Mouse (Mus musculus) bone marrow macrophage, adult 2 months (primary cell): ENCODE measurements around the gene Scn4b. TPM values are rescaled to one million over a fixed set of nuclear protein-coding genes. Genes with fewer than 3 reads are reported as not detected.

Source experiments
- H3K27ac ChIP-seq: 2 replicates; pipeline ENCODE4 v1.5.1; 2012; ENCODE audit warnings: low read depth, low read length; ENCODE audit not compliant: insufficient read depth
- H3K4me1 ChIP-seq: 2 replicates; pipeline ENCODE4 v1.6.1; 2012; ENCODE audit warnings: low read length; ENCODE audit not compliant: control insufficient read depth, insufficient read depth
- H3K4me3 ChIP-seq: 2 replicates; pipeline ENCODE4 v1.5.1; 2012; ENCODE audit warnings: mild to moderate bottlenecking, low read length, moderate library complexity; ENCODE audit not compliant: insufficient read depth
- CTCF ChIP-seq: IDR thresholded peaks from 2 replicates; pipeline ENCODE4 v1.5.1; 2012; ENCODE audit warnings: low read depth, mild to moderate bottlenecking, low read length, moderate library complexity
- POLR2A ChIP-seq: IDR thresholded peaks from 2 replicates; pipeline ENCODE4 v1.6.1; 2012; ENCODE audit warnings: mild to moderate bottlenecking, low read depth, low read length, borderline replicate concordance
- polyA plus RNA-seq: library from polyadenylated mRNA; stranded (reverse); fragments of >200 nt; gene quantifications from 2 replicates; pipeline ENCODE4 v1.2.4, GENCODE M21; 2012; ENCODE audit not compliant: missing spikeins, insufficient read depth, insufficient read length

Gene Scn4b
- polyA plus RNA-seq, 1 experiment: 0.11 TPM

DNA sequence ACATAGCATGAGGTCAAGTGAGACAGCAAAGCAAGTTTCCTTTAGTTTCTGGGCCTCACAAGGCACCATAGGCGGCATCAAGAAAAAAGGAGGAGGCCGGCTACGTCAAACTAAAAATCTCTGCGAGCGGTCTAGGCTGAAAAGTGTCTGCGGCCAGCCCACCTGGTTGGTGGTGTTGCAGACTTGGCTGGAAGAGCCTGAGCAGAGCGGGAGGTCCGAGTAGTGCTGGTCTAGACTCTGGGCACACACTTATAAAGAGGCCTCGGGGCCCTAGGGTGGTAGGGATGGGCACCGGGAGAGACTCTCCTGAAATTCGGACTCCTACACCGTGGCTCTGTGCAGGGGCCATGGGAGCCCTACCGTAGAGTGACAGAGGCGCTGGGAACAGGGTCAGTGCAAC is 22.5 kb upstream of the Scn4b start:
- TF ChIP-seq POLR2A (no peak), CTCF (no peak)
- Histone ChIP-seq H3K4me3 (no peak overlapping the region), H3K27ac (no peak overlapping the region), H3K4me1 (peaks cover 7% of the 10 kb centered on the region)

DNA sequence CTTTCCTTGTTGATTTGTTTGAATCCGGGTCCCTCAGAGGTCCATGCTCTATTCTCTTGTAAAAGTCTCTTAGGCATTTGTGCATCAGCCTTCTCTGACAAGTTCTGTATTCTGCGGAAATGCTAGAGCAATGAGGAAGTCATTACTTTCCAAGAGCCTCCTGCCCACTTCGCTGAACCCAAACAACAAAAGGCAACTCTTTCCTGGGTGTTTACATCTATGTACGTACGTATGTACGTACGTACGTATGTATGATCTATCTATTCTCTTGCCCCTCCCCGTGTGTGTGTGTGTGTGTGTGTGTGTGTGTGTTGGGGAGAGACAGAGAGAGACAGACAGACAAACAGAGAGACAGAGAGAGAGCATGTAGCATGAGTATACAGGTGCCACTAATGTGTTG is 21.4 kb upstream of the Scn4b start:
- Histone ChIP-seq H3K4me1 (peaks cover 7% of the 10 kb centered on the region), H3K27ac (no peak overlapping the region), H3K4me3 (no peak overlapping the region)
- no peak for TF ChIP-seq POLR2A
- no peak for TF ChIP-seq CTCF

DNA sequence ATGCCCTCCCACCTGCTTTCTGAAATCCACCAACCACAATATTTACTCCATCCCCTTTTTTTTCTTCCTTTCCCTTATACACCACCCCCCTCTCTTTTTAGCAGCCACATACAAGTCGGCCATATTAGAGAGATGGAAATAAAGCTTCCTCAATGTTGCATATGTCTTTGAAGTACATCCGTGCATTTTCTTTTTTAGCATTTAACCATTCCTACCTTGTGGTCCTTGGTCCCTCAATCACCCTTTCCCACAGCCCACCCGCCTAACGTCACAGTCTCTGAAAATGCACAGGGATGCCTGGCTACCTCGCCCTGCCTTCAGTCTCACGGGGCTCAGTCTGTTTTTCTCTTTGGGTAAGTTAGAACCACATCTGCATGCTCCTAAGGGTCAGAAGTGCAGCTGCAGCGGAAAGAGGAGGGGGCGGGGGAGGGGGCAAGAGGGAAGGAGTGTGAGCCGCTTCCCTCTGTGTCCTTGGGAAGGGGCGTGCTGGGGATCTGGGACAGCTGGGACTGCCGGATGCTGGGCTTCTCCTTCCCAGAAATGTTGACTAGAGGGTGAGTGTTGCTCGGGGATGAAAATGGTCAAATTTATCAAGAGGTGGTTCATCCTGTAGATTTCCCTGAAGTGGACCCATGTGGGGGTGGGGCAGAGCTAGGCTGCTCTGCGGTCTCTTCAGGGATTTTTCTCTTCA is 20.3 kb upstream of the Scn4b start, which contains the start of gene Scn2b:
Gene Scn2b, plus strand, starts transcription at position 42 of the 691 bp plus-strand sequence.
- H3K4me1 ChIP-seq: peaks cover 6% of the 10 kb centered on the region; the same call in 1 of the 2 replicates
- TF ChIP-seq POLR2A (no peak), CTCF (no peak)
- H3K4me3 ChIP-seq: no peak within 1 kb of the TSS
- H3K27ac ChIP-seq: no peak within 1 kb of the TSS

DNA sequence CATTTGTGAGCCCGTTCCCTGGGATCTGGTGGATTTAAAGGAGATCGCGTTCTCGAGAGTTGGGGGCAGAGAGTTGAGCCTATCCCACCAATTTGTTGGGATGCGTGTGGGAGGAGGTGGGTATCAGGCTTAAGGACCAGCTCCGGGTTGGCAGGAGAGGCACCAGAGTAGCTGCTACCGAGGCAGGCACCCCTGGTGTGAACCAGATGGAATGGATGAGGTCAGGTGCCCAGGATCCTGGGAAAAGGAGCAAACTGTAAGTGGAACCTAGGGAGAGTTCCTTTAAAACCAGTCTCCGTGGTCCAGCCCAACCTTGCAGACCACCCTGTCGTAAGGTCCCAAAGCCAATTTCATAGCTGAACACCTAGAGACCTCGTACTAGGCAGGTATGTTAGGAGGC is 19.6 kb upstream of the Scn4b start:
- TF ChIP-seq CTCF (no peak), POLR2A (no peak)
- peaks cover 6% of the 10 kb centered on the region; the same call in 1 of the 2 replicates for H3K4me1 ChIP-seq
- H3K4me3 ChIP-seq: no peak overlapping the region
- H3K27ac ChIP-seq: no peak overlapping the region

DNA sequence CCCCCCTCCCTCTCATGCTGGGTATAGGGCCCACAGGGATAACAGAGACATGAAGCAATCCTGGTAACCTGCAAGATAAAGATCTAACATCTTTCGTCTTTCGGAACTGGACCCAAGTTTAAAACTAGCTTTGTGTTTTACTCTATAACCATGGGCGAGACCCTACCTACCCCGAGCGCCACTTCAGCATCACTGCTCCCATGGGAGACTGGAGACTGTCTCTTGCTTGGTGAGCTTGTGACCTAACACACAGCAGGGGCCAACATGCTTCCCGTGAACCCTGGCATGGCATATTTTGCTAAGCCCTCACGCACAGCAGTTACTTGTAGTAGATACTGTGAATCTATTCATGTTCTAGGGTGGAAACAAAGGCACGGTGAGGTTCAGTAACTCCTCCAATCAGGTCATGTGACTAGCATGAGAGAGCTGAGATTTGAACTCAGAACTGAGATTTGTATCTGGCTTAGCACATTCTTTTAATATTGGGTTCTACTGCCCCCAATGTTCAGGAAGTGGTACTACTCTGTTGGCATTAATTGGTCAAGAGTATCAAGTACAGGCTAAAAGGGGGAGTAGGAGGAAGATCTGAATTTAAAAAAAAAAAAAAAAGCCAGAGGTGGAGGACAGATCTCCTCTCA is 18.8 kb upstream of the Scn4b start:
- TF ChIP-seq POLR2A: no peak
- TF ChIP-seq CTCF: no peak
- Histone ChIP-seq H3K27ac (no peak overlapping the region), H3K4me3 (no peak overlapping the region), H3K4me1 (peaks cover 6% of the 10 kb centered on the region; the same call in 1 of the 2 replicates)

DNA sequence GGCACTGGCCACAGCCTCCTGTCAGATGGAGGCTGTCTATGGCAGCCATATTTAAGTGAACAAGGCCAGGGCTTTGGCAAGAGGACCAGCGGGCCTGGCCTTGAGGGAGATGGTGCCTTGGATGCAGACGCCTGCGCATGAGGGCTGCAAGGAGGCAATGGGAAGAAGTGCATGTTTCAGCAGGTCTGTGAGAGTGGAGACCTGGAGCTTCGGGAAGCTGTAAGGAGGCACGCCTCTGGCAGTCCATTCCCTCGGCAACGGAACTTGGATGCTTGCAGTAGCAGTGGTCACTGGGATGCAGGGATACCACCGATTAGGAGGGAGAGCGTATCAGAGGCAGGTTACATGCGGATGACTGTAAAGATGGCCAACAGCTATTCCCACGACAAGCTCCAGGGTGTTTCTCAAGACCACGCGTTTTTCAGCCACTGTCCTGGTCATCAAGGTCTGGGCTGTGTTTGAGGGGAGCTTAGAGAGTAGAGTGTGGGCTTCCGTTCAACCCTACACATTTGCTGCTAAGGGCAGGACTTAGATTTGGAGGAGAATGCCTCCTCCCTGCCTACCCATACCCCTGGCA is 18.2 kb upstream of the Scn4b start:
- Histone ChIP-seq H3K4me1 (peaks cover 6% of the 10 kb centered on the region; the same call in 1 of the 2 replicates), H3K27ac (no peak overlapping the region), H3K4me3 (no peak overlapping the region)
- TF ChIP-seq CTCF (no peak), POLR2A (no peak)

DNA sequence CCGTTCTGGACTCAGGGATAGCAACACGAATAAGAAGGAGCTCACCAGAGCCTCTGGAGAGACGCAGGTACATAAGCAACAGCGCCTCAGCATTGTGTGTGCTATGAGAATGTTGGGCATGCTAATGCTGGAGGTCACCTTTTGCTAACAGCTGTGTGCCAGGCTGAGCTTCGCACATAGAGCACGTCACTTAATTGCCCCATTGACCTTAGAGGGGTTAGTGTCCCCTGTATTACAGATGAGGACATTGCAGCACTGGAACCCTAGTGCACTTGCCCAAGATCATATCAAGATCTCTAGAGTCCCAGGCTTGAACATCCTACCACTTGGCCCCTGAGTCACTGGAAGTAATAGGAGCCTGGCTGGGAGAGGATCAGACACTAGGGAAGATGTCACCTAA is 17.6 kb upstream of the Scn4b start:
- no peak overlapping the region for H3K27ac ChIP-seq
- H3K4me1 ChIP-seq: peaks cover 6% of the 10 kb centered on the region; the same call in 1 of the 2 replicates
- TF ChIP-seq CTCF: no peak
- TF ChIP-seq POLR2A: no peak
- no peak overlapping the region for H3K4me3 ChIP-seq

DNA sequence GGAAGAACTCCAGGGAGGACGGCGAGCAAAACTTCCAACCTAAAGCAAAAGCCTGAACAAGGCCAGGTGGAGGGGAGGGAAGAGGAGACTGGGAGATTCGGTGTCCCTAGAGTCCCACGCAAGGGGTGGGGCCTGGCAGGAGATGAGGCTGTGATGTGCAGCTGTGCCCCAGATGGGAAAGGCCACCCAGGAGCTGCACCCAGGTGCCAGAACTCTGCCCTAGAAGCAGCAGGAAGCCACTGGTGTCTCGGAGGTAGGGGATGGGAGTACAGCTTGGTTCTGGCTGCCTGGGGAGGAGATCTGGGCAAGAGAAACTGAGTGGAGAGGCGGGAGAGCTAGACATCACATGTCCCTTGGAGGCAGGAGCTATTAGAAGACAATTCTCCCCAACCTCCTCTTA is 17.2 kb upstream of the Scn4b start:
- no peak overlapping the region for H3K27ac ChIP-seq
- TF ChIP-seq POLR2A (no peak), CTCF (no peak)
- H3K4me3 ChIP-seq: no peak overlapping the region
- peaks cover 6% of the 10 kb centered on the region; the same call in 1 of the 2 replicates for H3K4me1 ChIP-seq

DNA sequence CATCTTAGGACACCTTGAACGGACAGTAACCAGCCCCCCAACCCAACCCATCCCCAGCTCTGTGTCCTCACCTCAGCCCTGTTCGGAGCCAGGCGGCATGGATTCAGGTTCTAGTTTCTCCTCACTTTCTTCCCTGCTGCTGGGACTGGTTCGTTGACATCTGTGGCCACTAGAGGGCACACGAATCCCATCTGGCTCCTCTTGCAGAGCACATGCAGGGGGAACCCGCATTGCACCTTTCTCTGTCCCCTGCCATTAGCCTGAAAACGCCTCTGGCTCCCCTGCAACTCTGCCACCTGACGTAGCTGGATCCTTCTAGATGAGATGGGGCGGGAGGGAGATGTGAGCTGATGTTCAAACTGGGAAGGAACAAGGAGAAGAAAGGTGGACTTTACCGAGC is 16.4 kb upstream of the Scn4b start:
- Histone ChIP-seq H3K4me3 (no peak overlapping the region), H3K4me1 (peaks cover 6% of the 10 kb centered on the region; the same call in 1 of the 2 replicates), H3K27ac (no peak overlapping the region)
- TF ChIP-seq CTCF (peak; percentile 78), POLR2A (no peak)

DNA sequence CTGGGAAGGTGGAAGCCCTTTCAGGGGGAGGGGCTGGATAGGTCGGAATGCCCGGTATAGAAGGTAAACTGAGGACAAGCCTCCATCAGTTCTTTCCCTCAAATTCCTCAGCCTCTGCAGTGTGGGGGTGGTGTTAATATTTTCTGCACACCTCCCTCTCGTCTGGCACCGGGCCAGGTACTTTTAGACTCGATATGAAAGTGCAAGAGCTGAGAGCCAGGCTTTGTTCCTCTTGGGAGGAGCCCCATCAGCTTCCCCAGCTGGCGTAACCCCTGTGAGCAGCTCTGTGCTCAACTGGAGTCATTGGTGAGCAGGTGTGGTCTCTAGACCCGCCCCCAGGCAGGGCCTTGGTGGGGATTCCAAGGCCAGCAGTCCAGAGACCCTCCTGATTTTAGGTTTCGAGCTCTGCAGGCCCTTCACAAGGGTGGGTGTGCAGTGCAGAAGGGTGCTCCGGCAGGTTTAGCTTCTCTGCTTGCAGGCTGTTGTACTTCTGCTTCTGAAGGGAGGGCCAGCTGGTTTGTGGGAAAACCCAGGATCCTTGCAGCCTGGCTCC is 15.9 kb upstream of the Scn4b start:
- Histone ChIP-seq H3K27ac (no peak overlapping the region), H3K4me3 (no peak overlapping the region), H3K4me1 (0 out of 2 replicates have a peak, but pooled peaks cover 3% of the 10 kb centered on the region)
- TF ChIP-seq POLR2A (no peak), CTCF (no peak)

DNA sequence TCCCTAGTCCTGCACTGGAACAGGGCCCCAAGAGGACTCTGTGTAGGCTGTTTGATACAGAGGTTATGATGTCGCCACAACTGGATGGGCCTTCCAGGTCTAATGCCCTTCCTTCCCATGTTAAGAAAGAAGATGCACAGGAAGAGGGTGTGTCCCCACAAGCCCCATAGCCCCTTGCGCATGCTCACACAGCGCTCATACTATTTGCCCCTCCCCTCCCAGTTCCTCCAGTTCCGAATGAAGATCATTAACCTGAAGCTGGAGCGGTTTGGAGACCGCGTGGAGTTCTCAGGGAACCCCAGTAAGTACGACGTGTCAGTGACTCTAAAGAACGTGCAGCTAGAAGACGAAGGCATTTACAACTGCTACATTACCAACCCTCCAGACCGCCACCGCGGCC is 13.0 kb upstream of the Scn4b start:
- TF ChIP-seq CTCF (no peak), POLR2A (no peak)
- H3K4me1 ChIP-seq: 0 out of 2 replicates have a peak, but pooled peaks cover 3% of the 10 kb centered on the region
- H3K27ac ChIP-seq: no peak overlapping the region
- H3K4me3 ChIP-seq: no peak overlapping the region
